Mouse (Mus musculus): ENCODE results near the gene Gm42715. TPM values are rescaled to one million over a fixed set of nuclear protein-coding genes. Genes with fewer than 3 reads are reported as not detected.

The Gm42715 gene
- polyA plus RNA-seq, 1 experiment from 2014 or later, result 12.2 TPM

GRCm38 (mm10) chr7:127512231-127513015 lies 7.0 kb upstream of the Gm42715 start:
- H3K9me3 ChIP-seq (ENCODE audit: control insufficient read depth, low read length), result no peaks in the 10 kb centered on the region
- peaks cover 35% of the 10 kb centered on the region for H3K36me3 ChIP-seq (ENCODE audit: control insufficient read depth, insufficient read depth, low read length)
- peak overlapping the region; percentile 83 for H3K4me3 ChIP-seq (ENCODE audit: low read depth, low read length)
- 0% methylated on average over 27 of the region's 93 CpGs for WGBS
- H3K9ac ChIP-seq (ENCODE audit: low read depth, low read length), result peak overlapping the region; percentile 91
- H3K4me1 ChIP-seq (ENCODE audit: control insufficient read depth, insufficient read depth, low read length), result peaks cover 3% of the 10 kb centered on the region; the same call in 1 of the 2 replicates
- no peaks in the 10 kb centered on the region for H3K27me3 ChIP-seq (replicated peaks; ENCODE audit: control insufficient read depth, insufficient read depth, low read length)
- ATAC-seq (ENCODE audit: low read depth), result peak; percentile 80
- peak; percentile 95 for DNase-seq (ENCODE audit: low spot score)
- peak overlapping the region; percentile 96 for H3K27ac ChIP-seq (replicated peaks; ENCODE audit: low read depth, low read length)
- H3K4me2 ChIP-seq (ENCODE audit: low read depth, low read length), result peak overlapping the region; percentile 58

GRCm38 (mm10) chr7:127513016-127513390 lies 6.4 kb upstream of the Gm42715 start:
- peak overlapping the region; percentile 91 for H3K9ac ChIP-seq (ENCODE audit: low read depth, low read length)
- DNase-seq (ENCODE audit: low spot score), result no peak
- peak overlapping the region; percentile 96 for H3K27ac ChIP-seq (replicated peaks; ENCODE audit: low read depth, low read length)
- peaks cover 41% of the 10 kb centered on the region for H3K36me3 ChIP-seq (ENCODE audit: control insufficient read depth, insufficient read depth, low read length)
- H3K4me2 ChIP-seq (ENCODE audit: low read depth, low read length), result peak overlapping the region; percentile 58
- WGBS, result 47% methylated on average over 8 of the region's 8 CpGs
- H3K4me3 ChIP-seq (ENCODE audit: low read depth, low read length), result peak overlapping the region; percentile 83
- H3K27me3 ChIP-seq (replicated peaks; ENCODE audit: control insufficient read depth, insufficient read depth, low read length), result no peaks in the 10 kb centered on the region
- H3K4me1 ChIP-seq (ENCODE audit: control insufficient read depth, insufficient read depth, low read length), result peaks cover 3% of the 10 kb centered on the region; the same call in 1 of the 2 replicates
- no peaks in the 10 kb centered on the region for H3K9me3 ChIP-seq (ENCODE audit: control insufficient read depth, low read length)
- no peak for ATAC-seq (ENCODE audit: low read depth)

- ATAC-seq (ENCODE audit: low read depth) (no peak), DNase-seq (ENCODE audit: low spot score) (no peak)
- Histone ChIP-seq H3K4me2 (ENCODE audit: low read depth, low read length) (peak overlapping the region; percentile 58), H3K4me3 (ENCODE audit: low read depth, low read length) (peak overlapping the region; percentile 83), H3K36me3 (ENCODE audit: control insufficient read depth, insufficient read depth, low read length) (peaks cover 48% of the 10 kb centered on the region), H3K9me3 (ENCODE audit: control insufficient read depth, low read length) (no peaks in the 10 kb centered on the region), H3K4me1 (ENCODE audit: control insufficient read depth, insufficient read depth, low read length) (peaks cover 3% of the 10 kb centered on the region; the same call in 1 of the 2 replicates), H3K27me3 (replicated peaks; ENCODE audit: control insufficient read depth, insufficient read depth, low read length) (no peaks in the 10 kb centered on the region), H3K27ac (replicated peaks; ENCODE audit: low read depth, low read length) (no peak overlapping the region), H3K9ac (ENCODE audit: low read depth, low read length) (no peak overlapping the region)
- 73% methylated on average over 3 of the region's 3 CpGs for WGBS
Measured at GRCm38 (mm10) chr7:127513781-127514180, 5.6 kb upstream of the Gm42715 start.

- Histone ChIP-seq H3K36me3 (ENCODE audit: control insufficient read depth, insufficient read depth, low read length) (peaks cover 65% of the 10 kb centered on the region), H3K27me3 (replicated peaks; ENCODE audit: control insufficient read depth, insufficient read depth, low read length) (no peaks in the 10 kb centered on the region), H3K4me2 (ENCODE audit: low read depth, low read length) (no peak overlapping the region), H3K4me3 (ENCODE audit: low read depth, low read length) (no peak overlapping the region), H3K4me1 (ENCODE audit: control insufficient read depth, insufficient read depth, low read length) (peaks cover 3% of the 10 kb centered on the region; the same call in 1 of the 2 replicates), H3K9ac (ENCODE audit: low read depth, low read length) (no peak overlapping the region), H3K9me3 (ENCODE audit: control insufficient read depth, low read length) (no peaks in the 10 kb centered on the region), H3K27ac (replicated peaks; ENCODE audit: low read depth, low read length) (no peak overlapping the region)
- ATAC-seq (ENCODE audit: low read depth), result no peak
- WGBS, result 91% methylated on average over 7 of the region's 7 CpGs
- DNase-seq (ENCODE audit: low spot score), result no peak
Measured at GRCm38 (mm10) chr7:127515846-127516245, 3.5 kb upstream of the Gm42715 start.

- H3K4me3 ChIP-seq (ENCODE audit: low read depth, low read length), result no peak overlapping the region
- H3K9me3 ChIP-seq (ENCODE audit: control insufficient read depth, low read length), result no peaks in the 10 kb centered on the region
- H3K27ac ChIP-seq (replicated peaks; ENCODE audit: low read depth, low read length), result no peak overlapping the region
- ATAC-seq (ENCODE audit: low read depth), result no peak
- peaks cover 2% of the 10 kb centered on the region; the same call in 1 of the 2 replicates for H3K4me1 ChIP-seq (ENCODE audit: control insufficient read depth, insufficient read depth, low read length)
- no peak overlapping the region for H3K4me2 ChIP-seq (ENCODE audit: low read depth, low read length)
- peaks cover 70% of the 10 kb centered on the region for H3K36me3 ChIP-seq (ENCODE audit: control insufficient read depth, insufficient read depth, low read length)
- DNase-seq (ENCODE audit: low spot score), result no peak
- no peaks in the 10 kb centered on the region for H3K27me3 ChIP-seq (replicated peaks; ENCODE audit: control insufficient read depth, insufficient read depth, low read length)
- no peak overlapping the region for H3K9ac ChIP-seq (ENCODE audit: low read depth, low read length)
- WGBS, result 98% methylated on average over 6 of the region's 7 CpGs
Measured at GRCm38 (mm10) chr7:127516344-127516743, 3.0 kb upstream of the Gm42715 start.

GRCm38 (mm10) chr7:127541671-127542070 lies 22.3 kb downstream of the Gm42715 start:
- Histone ChIP-seq H3K36me3 (ENCODE audit: control insufficient read depth, insufficient read depth, low read length) (peaks cover 97% of the 10 kb centered on the region), H3K9me3 (ENCODE audit: control insufficient read depth, low read length) (no peaks in the 10 kb centered on the region), H3K4me2 (ENCODE audit: low read depth, low read length) (no peak overlapping the region), H3K9ac (ENCODE audit: low read depth, low read length) (no peak overlapping the region), H3K27ac (replicated peaks; ENCODE audit: low read depth, low read length) (no peak overlapping the region), H3K4me3 (ENCODE audit: low read depth, low read length) (no peak overlapping the region), H3K27me3 (replicated peaks; ENCODE audit: control insufficient read depth, insufficient read depth, low read length) (no peaks in the 10 kb centered on the region), H3K4me1 (ENCODE audit: control insufficient read depth, insufficient read depth, low read length) (no peaks in the 10 kb centered on the region)
- WGBS, result 98% methylated on average over 3 of the region's 3 CpGs
- DNase-seq (ENCODE audit: low spot score) (no peak), ATAC-seq (ENCODE audit: low read depth) (no peak)

- Histone ChIP-seq H3K27me3 (replicated peaks; ENCODE audit: control insufficient read depth, insufficient read depth, low read length) (no peaks in the 10 kb centered on the region), H3K4me2 (ENCODE audit: low read depth, low read length) (no peak overlapping the region), H3K9ac (ENCODE audit: low read depth, low read length) (no peak overlapping the region), H3K36me3 (ENCODE audit: control insufficient read depth, insufficient read depth, low read length) (peaks cover 91% of the 10 kb centered on the region), H3K4me3 (ENCODE audit: low read depth, low read length) (no peak overlapping the region), H3K4me1 (ENCODE audit: control insufficient read depth, insufficient read depth, low read length) (no peaks in the 10 kb centered on the region), H3K9me3 (ENCODE audit: control insufficient read depth, low read length) (no peaks in the 10 kb centered on the region), H3K27ac (replicated peaks; ENCODE audit: low read depth, low read length) (no peak overlapping the region)
- 88% methylated on average over 15 of the region's 15 CpGs for WGBS
- ATAC-seq (ENCODE audit: low read depth) (no peak), DNase-seq (ENCODE audit: low spot score) (no peak)
Measured at GRCm38 (mm10) chr7:127549116-127549835, 29.9 kb downstream of the Gm42715 start.

GRCm38 (mm10) chr7:127551558-127551957 lies 32.2 kb downstream of the Gm42715 start:
- Histone ChIP-seq H3K4me1 (ENCODE audit: control insufficient read depth, insufficient read depth, low read length) (no peaks in the 10 kb centered on the region), H3K4me2 (ENCODE audit: low read depth, low read length) (no peak overlapping the region), H3K9me3 (ENCODE audit: control insufficient read depth, low read length) (no peaks in the 10 kb centered on the region), H3K9ac (ENCODE audit: low read depth, low read length) (no peak overlapping the region), H3K4me3 (ENCODE audit: low read depth, low read length) (no peak overlapping the region), H3K36me3 (ENCODE audit: control insufficient read depth, insufficient read depth, low read length) (peaks cover 91% of the 10 kb centered on the region), H3K27me3 (replicated peaks; ENCODE audit: control insufficient read depth, insufficient read depth, low read length) (no peaks in the 10 kb centered on the region), H3K27ac (replicated peaks; ENCODE audit: low read depth, low read length) (no peak overlapping the region)
- ATAC-seq (ENCODE audit: low read depth), result no peak
- WGBS, result 93% methylated on average over 8 of the region's 8 CpGs
- DNase-seq (ENCODE audit: low spot score), result no peak
